In genomic region chr3:38940327-38940726, GRCm38 (mm10) we compare ENCODE assay signal across 26 mouse cellular contexts. TPM values are rescaled to one million over a fixed set of nuclear protein-coding genes. Genes with fewer than 3 reads are reported as not detected.
A peak's percentile ranks its signal among the peaks of the same experiment; 100 is the strongest.
DNase-seq lines count a peak whose midpoint lies in the region; ATAC-seq lines count a peak whose summit lies in the region.
"Had no signal": no experiment of that assay in that cellular context is flagged by ENCODE, and none has a peak within 500 bp of the region (broad histone marks: within the 10 kb centered on the region; RNA-seq: fewer than 3 reads in every experiment).

No protein-coding gene starts in this region.

- 38% methylated on average over 1 of the region's 1 CpGs for WGBS in forebrain, embryonic 16.5 days
- WGBS in forebrain, embryonic 12.5 days: 76% methylated on average over 1 of the region's 1 CpGs
- WGBS in heart, embryonic 13.5 days: 63% methylated on average over 1 of the region's 1 CpGs
- 19% methylated on average over 1 of the region's 1 CpGs for WGBS in lung, embryonic 16.5 days

- no peak overlapping the region for H3K4me3 ChIP-seq in forebrain, embryonic 16.5 days (replicated peaks; ENCODE audit: low read length)
- H3K4me3 ChIP-seq in forebrain, embryonic 12.5 days (replicated peaks): no peak overlapping the region
- no peak overlapping the region for H3K4me3 ChIP-seq in heart, embryonic 13.5 days
- no peak overlapping the region for H3K4me3 ChIP-seq in lung, embryonic 16.5 days (ENCODE audit: low read length)
- H3K4me3 ChIP-seq: embryonic facial prominence, embryonic 10.5 days; embryonic facial prominence, embryonic 13.5 days; erythroblast, embryonic 14.5 days; heart, embryonic 15.5 days had no signal

- 0 out of 2 replicates have a peak, but pooled peaks cover 4% of the 10 kb centered on the region for H3K36me3 ChIP-seq in forebrain, embryonic 16.5 days (ENCODE audit: control insufficient read depth, insufficient read depth)
- H3K36me3 ChIP-seq in forebrain, embryonic 12.5 days (replicated peaks): peaks cover 17% of the 10 kb centered on the region
- peaks cover 17% of the 10 kb centered on the region for H3K36me3 ChIP-seq in heart, embryonic 13.5 days
- peaks cover 2% of the 10 kb centered on the region; the same call in 1 of the 2 replicates for H3K36me3 ChIP-seq in lung, embryonic 16.5 days (ENCODE audit: control insufficient read depth, insufficient read depth, low read length)
- H3K36me3 ChIP-seq: heart, embryonic 15.5 days had no signal

- peaks cover 13% of the 10 kb centered on the region; the same call in 1 of the 2 replicates for H3K4me1 ChIP-seq in forebrain, embryonic 16.5 days (replicated peaks; ENCODE audit: control insufficient read depth, insufficient read depth, low read length)
- peaks cover 17% of the 10 kb centered on the region for H3K4me1 ChIP-seq in forebrain, embryonic 12.5 days
- H3K4me1 ChIP-seq in heart, embryonic 13.5 days: peaks cover 52% of the 10 kb centered on the region
- peaks cover 8% of the 10 kb centered on the region; the same call in 1 of the 2 replicates for H3K4me1 ChIP-seq in lung, embryonic 16.5 days (replicated peaks; ENCODE audit: control insufficient read depth, insufficient read depth, low read length)

- H3K27ac ChIP-seq in forebrain, embryonic 16.5 days (ENCODE audit: low read length): no peak overlapping the region
- H3K27ac ChIP-seq in forebrain, embryonic 12.5 days: no peak overlapping the region
- peak overlapping the region; percentile 32; the same call in 1 of the 2 replicates for H3K27ac ChIP-seq in heart, embryonic 13.5 days (replicated peaks)
- H3K27ac ChIP-seq in lung, embryonic 16.5 days (ENCODE audit: low read length): no peak overlapping the region; the same call in 1 of the 2 replicates
- H3K27ac ChIP-seq: embryonic facial prominence, embryonic 10.5 days; embryonic facial prominence, embryonic 13.5 days; heart, embryonic 15.5 days; hindbrain, postnatal 0 days had no signal

- no peak for DNase-seq in heart, postnatal 4 days
- no peak for DNase-seq in lung, postnatal 14 days
- DNase-seq in Muller cell, postnatal 12 days (ENCODE audit: inconsistent ontology term): peak; percentile 13
- DNase-seq: adrenal gland, adult 8-10 months; cerebellum, adult 11-12 months; cerebellum, adult 8-10 months; cerebellum, postnatal 10 days; cerebellum, postnatal 36 days; gastrocnemius, postnatal 10 days; gastrocnemius, postnatal 36 days had no signal

- no peaks in the 10 kb centered on the region for H3K27me3 ChIP-seq in forebrain, embryonic 16.5 days (replicated peaks; ENCODE audit: control insufficient read depth, insufficient read depth, low read length)
- H3K27me3 ChIP-seq in forebrain, embryonic 12.5 days: no peaks in the 10 kb centered on the region
- no peaks in the 10 kb centered on the region for H3K27me3 ChIP-seq in heart, embryonic 13.5 days (replicated peaks)
- no peaks in the 10 kb centered on the region for H3K27me3 ChIP-seq in lung, embryonic 16.5 days (ENCODE audit: control insufficient read depth, insufficient read depth, low read depth, low read length)
- H3K27me3 ChIP-seq: embryonic facial prominence, embryonic 13.5 days; heart, embryonic 15.5 days had no signal

- no peak overlapping the region for H3K9ac ChIP-seq in forebrain, embryonic 16.5 days (replicated peaks; ENCODE audit: low read depth, low read length)
- H3K9ac ChIP-seq in forebrain, embryonic 12.5 days: no peak overlapping the region
- no peak overlapping the region for H3K9ac ChIP-seq in heart, embryonic 13.5 days
- no peak overlapping the region for H3K9ac ChIP-seq in lung, embryonic 16.5 days (ENCODE audit: low read length)
- H3K9ac ChIP-seq: embryonic facial prominence, embryonic 13.5 days; heart, embryonic 15.5 days; hindbrain, embryonic 14.5 days had no signal

- ATAC-seq in forebrain, embryonic 16.5 days: 0 out of 2 replicates have a peak, but pooled peaks have one; percentile 6
- ATAC-seq in forebrain, embryonic 12.5 days (ENCODE audit: low FRiP score): no peak
- ATAC-seq in heart, embryonic 13.5 days (ENCODE audit: extremely low read depth, insufficient number of reproducible peaks, low FRiP score, low TSS enrichment): no peak
- peak; percentile 17; the same call in 1 of the 2 replicates for ATAC-seq in lung, embryonic 16.5 days (ENCODE audit: low read depth)
- no peak for ATAC-seq in megakaryocyte progenitor cell, adult 5-6 weeks (replicated peaks; ENCODE audit: poor library complexity)
- ATAC-seq: forebrain, embryonic 14.5 days; hindbrain, postnatal 0 days; inflammation-experienced regulatory T-cells, adult 6 months; intestine, embryonic 16.5 days had no signal

- no peak overlapping the region for H3K4me2 ChIP-seq in forebrain, embryonic 16.5 days (ENCODE audit: low read length)
- H3K4me2 ChIP-seq in forebrain, embryonic 12.5 days: no peak overlapping the region
- no peak overlapping the region for H3K4me2 ChIP-seq in heart, embryonic 13.5 days
- H3K4me2 ChIP-seq in lung, embryonic 16.5 days (ENCODE audit: low read depth, low read length): no peak overlapping the region
- H3K4me2 ChIP-seq: embryonic facial prominence, embryonic 13.5 days; heart, embryonic 11.5 days; heart, embryonic 15.5 days; hindbrain, embryonic 14.5 days had no signal

- no peaks in the 10 kb centered on the region for H3K9me3 ChIP-seq in forebrain, embryonic 16.5 days (ENCODE audit: control insufficient read depth, low read length)
- no peaks in the 10 kb centered on the region for H3K9me3 ChIP-seq in forebrain, embryonic 12.5 days
- H3K9me3 ChIP-seq in heart, embryonic 13.5 days: no peaks in the 10 kb centered on the region
- H3K9me3 ChIP-seq in lung, embryonic 16.5 days (ENCODE audit: control insufficient read depth, low read length): no peaks in the 10 kb centered on the region
- H3K9me3 ChIP-seq: embryonic facial prominence, embryonic 10.5 days; embryonic facial prominence, embryonic 13.5 days; heart, embryonic 15.5 days had no signal

RNA-seq across cellular contexts. Expression of gene Fat4, which starts 53.6 kb away (rescaled TPM):
- 11.0 and 12.4 TPM in 2 replicates for polyA plus RNA-seq in forebrain, embryonic 16.5 days (2015; fragmentation: Nextera tagmentation; extraction: Ambion mirVana)
- 14.2 and 15.6 TPM in 2 replicates for polyA plus RNA-seq in forebrain, embryonic 12.5 days (2016; fragmentation: Nextera tagmentation; extraction: Ambion mirVana)
- 2.8 and 3.1 TPM in 2 replicates for polyA plus RNA-seq in heart, embryonic 13.5 days (2015; fragmentation: Nextera tagmentation; extraction: Ambion mirVana)
- total RNA-seq in heart, postnatal 4 days (2021): 10 to 100 TPM; 19.5 to 20.4 TPM
- polyA plus RNA-seq in lung, embryonic 16.5 days (2015; fragmentation: Nextera tagmentation; extraction: Ambion mirVana): 4.6 and 4.7 TPM in 2 replicates
- 0.02 TPM in 1 of 2 replicates, not detected in the other for total RNA-seq in megakaryocyte progenitor cell, adult 5-6 weeks (2015)
- not detected in 2 replicates for total RNA-seq in megakaryocyte progenitor cell, adult 5-6 weeks (2017)
- total RNA-seq: granulocyte monocyte progenitor cell, adult 5-6 weeks had no signal
- polyA plus RNA-seq: erythroblast, embryonic 14.5 days had no signal

Comparison
In these comparisons a context has a peak if more than half of its experiments do, and no peak if none do; other contexts are left out.
1. ATAC-seq: peak in forebrain, embryonic 16.5 days (single experiment) and lung, embryonic 16.5 days (single experiment); none in forebrain, embryonic 12.5 days (single experiment), heart, embryonic 13.5 days (single experiment) and megakaryocyte progenitor cell, adult 5-6 weeks (single experiment).